Mouse (Mus musculus) lung, postnatal 14 days (tissue): ENCODE data around the gene Arhgap24.

Experiments used
- DNase-seq: peaks from one replicate; pipeline ENCODE4 v3.0.0; 2021

Arhgap24 gene

GRCm38 (mm10) chr5:102692487-102692886 is 211.3 kb downstream of the Arhgap24 start:
- peak; percentile 71 for DNase-seq

- DNase-seq, result no peak
Observed at GRCm38 (mm10) chr5:102693192-102693591, 212.0 kb downstream of the Arhgap24 start.

- DNase-seq, result no peak
Observed at GRCm38 (mm10) chr5:102693871-102694270, 212.7 kb downstream of the Arhgap24 start.

GRCm38 (mm10) chr5:102697784-102698183 is 216.6 kb downstream of the Arhgap24 start:
- DNase-seq, result no peak

- no peak for DNase-seq
Observed at GRCm38 (mm10) chr5:102698396-102698795, 217.2 kb downstream of the Arhgap24 start.

GRCm38 (mm10) chr5:102698891-102699290 is 217.7 kb downstream of the Arhgap24 start:
- peak; percentile 17 for DNase-seq

GRCm38 (mm10) chr5:102702581-102702980 is 221.4 kb downstream of the Arhgap24 start:
- DNase-seq, result no peak

- peak; percentile 78 for DNase-seq
Observed at GRCm38 (mm10) chr5:102703325-102704099, 222.3 kb downstream of the Arhgap24 start.

- DNase-seq, result no peak
Observed at GRCm38 (mm10) chr5:102705170-102705569, 224.0 kb downstream of the Arhgap24 start.

- no peak for DNase-seq
Observed at GRCm38 (mm10) chr5:102710336-102710735, 229.1 kb downstream of the Arhgap24 start.

GRCm38 (mm10) chr5:102719368-102719972 is 238.3 kb downstream of the Arhgap24 start:
- DNase-seq, result no peak

GRCm38 (mm10) chr5:102723558-102723957 is 242.4 kb downstream of the Arhgap24 start:
- DNase-seq, result no peak

- no peak for DNase-seq
Observed at GRCm38 (mm10) chr5:102724813-102725348, 243.7 kb downstream of the Arhgap24 start.

GRCm38 (mm10) chr5:102725365-102725764 is 244.2 kb downstream of the Arhgap24 start:
- no peak for DNase-seq

- no peak for DNase-seq
Observed at GRCm38 (mm10) chr5:102726985-102727384, 245.8 kb downstream of the Arhgap24 start.

- no peak for DNase-seq
Observed at GRCm38 (mm10) chr5:102728531-102728930, 247.3 kb downstream of the Arhgap24 start.

GRCm38 (mm10) chr5:102729476-102729875 is 248.3 kb downstream of the Arhgap24 start:
- peak; percentile 23 for DNase-seq

GRCm38 (mm10) chr5:102736131-102736530 is 254.9 kb downstream of the Arhgap24 start:
- no peak for DNase-seq

GRCm38 (mm10) chr5:102742554-102743255 is 261.5 kb downstream of the Arhgap24 start:
- no peak for DNase-seq

- DNase-seq, result no peak
Observed at GRCm38 (mm10) chr5:102743436-102743835, 262.2 kb downstream of the Arhgap24 start.

- DNase-seq, result no peak
Observed at GRCm38 (mm10) chr5:102744051-102744450, 262.9 kb downstream of the Arhgap24 start.

- DNase-seq, result no peak
Observed at GRCm38 (mm10) chr5:102748146-102748545, 267.0 kb downstream of the Arhgap24 start.

- peak; percentile 46 for DNase-seq
Observed at GRCm38 (mm10) chr5:102749020-102749419, 267.8 kb downstream of the Arhgap24 start.
